Mouse (Mus musculus): ENCODE data around the gene Ddx28.

Gene Ddx28

DNA sequence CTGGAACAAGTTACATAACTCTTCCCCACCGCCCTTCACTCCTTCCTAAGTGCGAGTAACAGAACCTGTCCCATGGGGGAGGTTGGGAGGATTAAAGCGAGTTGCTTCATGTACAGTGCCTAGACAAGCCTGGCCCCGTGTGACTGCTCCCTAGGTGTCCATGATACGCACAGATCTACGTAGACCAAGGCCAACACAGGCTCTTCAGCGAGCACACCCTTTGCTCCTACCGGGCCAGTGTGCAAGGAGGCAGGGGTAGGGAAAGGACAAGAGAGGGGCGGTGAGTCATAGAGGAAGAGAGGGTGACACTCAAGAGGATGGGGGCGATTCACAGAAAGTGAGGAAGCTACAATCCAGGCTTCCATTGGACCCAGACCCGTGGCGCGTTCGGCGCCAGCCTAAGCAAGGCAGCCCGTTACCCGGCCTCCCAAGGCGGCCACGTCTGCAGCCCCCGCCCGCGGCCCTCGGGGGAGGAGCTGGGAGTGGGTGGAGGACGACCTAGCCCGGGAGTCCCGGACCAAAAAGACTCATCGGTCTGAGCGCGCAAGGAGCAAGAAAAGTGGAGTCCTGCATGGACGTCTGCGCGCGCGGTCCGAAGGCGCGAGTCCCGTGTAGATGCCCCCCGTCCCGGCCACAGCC lies 46.3 kb downstream of the Ddx28 start:
- DNase-seq = no peak

DNA sequence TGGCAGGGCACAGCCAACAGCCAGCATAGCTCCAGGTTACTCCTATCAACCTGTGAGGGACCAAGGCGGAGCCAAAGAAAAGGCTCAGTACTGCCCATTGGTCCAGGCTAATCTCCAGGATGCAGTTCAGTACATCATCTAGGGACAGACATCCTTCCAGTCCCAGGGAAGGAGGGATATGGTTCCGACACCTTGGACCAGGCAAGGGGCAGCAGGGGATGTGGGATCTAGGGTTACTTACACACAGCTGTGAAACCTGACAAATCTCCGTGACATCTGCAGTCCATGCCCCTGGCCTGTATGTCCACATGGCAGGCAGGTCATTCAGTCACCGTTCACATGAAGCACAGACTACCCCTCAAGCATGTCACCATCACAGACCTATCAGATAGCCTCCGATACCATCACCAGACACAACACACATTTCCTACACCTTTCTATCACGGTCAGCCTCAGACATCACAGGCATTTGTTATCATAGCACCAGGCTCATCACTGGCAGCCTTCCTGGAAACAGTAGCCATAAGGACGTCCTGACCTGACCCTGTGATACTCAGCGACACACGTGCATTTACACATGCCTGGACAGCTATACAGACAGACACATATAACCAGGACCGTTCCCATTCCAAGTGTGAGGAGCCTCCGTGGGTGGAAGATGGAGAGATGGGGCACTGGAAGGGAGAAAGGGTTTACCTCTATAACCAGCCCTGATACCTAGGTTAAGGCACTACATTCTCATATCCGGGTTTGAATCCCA lies 47.0 kb downstream of the Ddx28 start:
- DNase-seq = no peak

GRCm38 (mm10) chr8:105961536-105961935 lies 50.1 kb downstream of the Ddx28 start:
- peak; percentile 12 for DNase-seq

DNA sequence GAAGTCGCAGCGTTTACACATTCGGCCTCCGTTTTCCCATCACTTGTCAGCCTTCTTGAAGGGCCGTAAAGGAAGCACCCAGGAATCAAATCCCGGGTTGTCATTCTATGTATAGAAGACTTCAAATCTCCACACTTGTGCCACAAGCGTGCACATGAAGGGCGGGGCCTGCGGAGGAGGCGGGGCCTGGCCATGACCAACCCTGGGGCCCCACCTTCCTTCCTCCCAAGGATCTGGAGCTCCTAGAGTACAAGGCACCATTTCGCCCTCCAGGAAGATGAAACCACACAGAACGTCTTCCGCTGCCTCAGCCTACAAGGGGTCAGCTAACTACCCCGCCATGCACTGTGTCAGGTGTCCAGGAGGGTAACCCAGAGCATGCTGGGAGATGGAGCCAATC lies 50.6 kb downstream of the Ddx28 start:
- DNase-seq = no peak
